17 mouse cellular contexts compared by ENCODE assay signal in the genomic region with DNA sequence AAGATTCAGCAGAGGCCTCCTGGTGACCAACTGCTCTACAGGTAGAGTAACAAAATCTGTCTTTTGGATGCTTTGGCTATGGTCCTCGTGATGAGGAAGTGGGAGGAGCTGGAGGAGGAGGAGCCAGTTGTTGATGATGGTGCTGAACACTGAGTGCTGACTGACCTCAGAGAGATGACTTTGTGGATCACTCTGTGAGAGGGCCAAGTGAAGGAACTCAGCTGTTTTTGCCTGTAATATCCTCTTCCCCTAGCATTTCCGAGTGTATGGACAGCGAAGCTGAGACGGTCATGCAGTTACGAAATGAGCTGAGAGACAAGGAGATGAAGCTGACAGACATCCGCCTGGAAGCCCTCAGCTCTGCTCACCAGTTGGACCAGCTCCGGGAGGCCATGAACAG. TPM values are rescaled to one million over a fixed set of nuclear protein-coding genes. Genes with fewer than 3 reads are reported as not detected.
"Had no signal": no experiment of that assay in that cellular context is flagged by ENCODE, and none has a peak within 500 bp of the region (broad histone marks: within the 10 kb centered on the region; RNA-seq: fewer than 3 reads in every experiment).

No protein-coding gene starts in this region.

- H3K4me3 ChIP-seq: hindbrain, embryonic 13.5 days; intestine, embryonic 15.5 days; left cerebral cortex, adult 2 months; limb, embryonic 15.5 days; liver, embryonic 13.5 days; midbrain, embryonic 12.5 days; neural tube, embryonic 13.5 days had no signal

- H3K4me1 ChIP-seq: hindbrain, embryonic 13.5 days; intestine, embryonic 15.5 days; liver, embryonic 13.5 days; midbrain, embryonic 12.5 days; neural tube, embryonic 13.5 days had no signal

- ATAC-seq: hindbrain, postnatal 0 days; intestine, embryonic 15.5 days; midbrain, embryonic 16.5 days had no signal

- H3K4me2 ChIP-seq: hindbrain, embryonic 13.5 days; intestine, embryonic 15.5 days; limb, embryonic 15.5 days; liver, embryonic 13.5 days; midbrain, embryonic 12.5 days; neural tube, embryonic 13.5 days had no signal

- DNase-seq: kidney, adult 9 months; kidney, postnatal 10 days; liver, embryonic 13.5 days; thymus, postnatal 4 days had no signal

- H3K27ac ChIP-seq: hindbrain, embryonic 13.5 days; hindbrain, postnatal 0 days; intestine, embryonic 15.5 days; left cerebral cortex, adult 2 months; limb, embryonic 15.5 days; liver, embryonic 13.5 days; midbrain, embryonic 12.5 days; neural tube, embryonic 13.5 days; stomach, postnatal 0 days had no signal

- H3K27me3 ChIP-seq: hindbrain, embryonic 13.5 days; intestine, embryonic 15.5 days; limb, embryonic 15.5 days; liver, embryonic 13.5 days; midbrain, embryonic 12.5 days; neural tube, embryonic 13.5 days had no signal

- H3K9me3 ChIP-seq: hindbrain, embryonic 13.5 days; intestine, embryonic 15.5 days; limb, embryonic 15.5 days; liver, embryonic 13.5 days; midbrain, embryonic 12.5 days; neural tube, embryonic 13.5 days had no signal

- H3K9ac ChIP-seq: hindbrain, embryonic 13.5 days; intestine, embryonic 15.5 days; limb, embryonic 15.5 days; liver, embryonic 13.5 days; midbrain, embryonic 12.5 days; neural tube, embryonic 13.5 days had no signal

RNA-seq across cellular contexts. Expression of a gene that starts 54.1 kb away (rescaled TPM):
- total RNA-seq: layer of hippocampus, postnatal 25 days; left cerebral cortex, adult 2 months; left cerebral cortex, postnatal 14 days; megakaryocyte-erythroid progenitor cell, adult 5-6 weeks had no signal
- polyA plus RNA-seq: intestine, embryonic 15.5 days; limb, embryonic 11.5 days; stomach, postnatal 0 days had no signal
